Mouse (Mus musculus) lung, adult 18-20 months (tissue): ENCODE data around the gene P2ry13.

Experiments used
- DNase-seq, 2 experiments: peaks; one replicate each; pipeline ENCODE4 v3.0.0; 2022; ENCODE audit warnings: mixed read lengths in 2 of 2

Gene P2ry13

GRCm38 (mm10) chr3:59194938-59195337 is 15.7 kb downstream of the P2ry13 start, which contains the start of gene Gpr87:
TSS of gene Gpr87 (minus strand) at chr3:59195104.
- no peak for DNase-seq

GRCm38 (mm10) chr3:59194099-59194498 is 16.6 kb downstream of the P2ry13 start:
- DNase-seq: no peak

GRCm38 (mm10) chr3:59191674-59192073 is 19.0 kb downstream of the P2ry13 start:
- no peak for DNase-seq

GRCm38 (mm10) chr3:59187336-59187735 is 23.3 kb downstream of the P2ry13 start:
- DNase-seq: no peak

GRCm38 (mm10) chr3:59185662-59186061 is 25.0 kb downstream of the P2ry13 start:
- no peak for DNase-seq

- no peak for DNase-seq
These were observed 28.6 kb downstream of the P2ry13 start for GRCm38 (mm10) chr3:59182129-59182528.

GRCm38 (mm10) chr3:59181134-59181533 is 29.5 kb downstream of the P2ry13 start:
- DNase-seq: no peak

GRCm38 (mm10) chr3:59176871-59177270 is 33.8 kb downstream of the P2ry13 start:
- DNase-seq: no peak

- peak; percentile 19 to 34 for DNase-seq
These were observed 35.4 kb downstream of the P2ry13 start for GRCm38 (mm10) chr3:59175234-59175633.

- DNase-seq: no peak
These were observed 36.1 kb downstream of the P2ry13 start for GRCm38 (mm10) chr3:59174426-59175154.

GRCm38 (mm10) chr3:59169921-59170627 is 40.6 kb downstream of the P2ry13 start:
- no peak for DNase-seq

- DNase-seq: no peak
These were observed 41.5 kb downstream of the P2ry13 start for GRCm38 (mm10) chr3:59169215-59169614.

- DNase-seq: no peak
These were observed 42.2 kb downstream of the P2ry13 start for GRCm38 (mm10) chr3:59168476-59168875.

GRCm38 (mm10) chr3:59167417-59168054 is 43.1 kb downstream of the P2ry13 start:
- DNase-seq: no peak

GRCm38 (mm10) chr3:59160465-59160864 is 50.2 kb downstream of the P2ry13 start:
- no peak for DNase-seq
